Mouse (Mus musculus) E14TG2a.4 (cell line): Measurements from ENCODE around the gene Gm37240.

Experiments
- CTCF ChIP-seq: conservative IDR thresholded peaks from 2 replicates; pipeline ENCODE4 v1.5.1; 2014; ENCODE audit warnings: low read length
- POU5F1 ChIP-seq: IDR thresholded peaks from 2 replicates; pipeline ENCODE4 v1.6.1; 2014; ENCODE audit warnings: low read length, borderline replicate concordance

DNA sequence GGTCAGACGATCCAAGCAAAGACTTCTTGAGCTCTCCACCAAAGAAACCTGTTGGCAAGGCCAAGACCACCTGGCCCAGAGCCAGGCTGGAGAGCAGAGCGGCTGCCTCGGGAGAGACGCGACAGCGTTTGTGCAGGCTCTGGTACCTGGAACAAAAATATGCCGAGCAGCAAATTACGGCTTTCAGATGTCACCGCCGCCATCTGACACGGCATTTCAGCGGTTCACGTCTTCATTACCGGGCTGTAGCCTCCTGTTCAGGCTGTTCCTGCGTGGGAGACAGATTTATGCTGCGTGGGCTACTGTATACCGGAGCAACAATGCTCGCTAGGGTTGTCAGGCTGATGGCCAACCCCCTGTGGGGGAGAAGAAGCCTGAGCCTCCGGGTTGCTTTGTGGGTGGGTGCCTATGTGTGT is 700.6 kb downstream of the Gm37240 start:
- TF ChIP-seq CTCF (no peak), POU5F1 (no peak)
